Mouse (Mus musculus): ENCODE measurements at regions not wholly inside any gene's neighbourhood (a gene's known extent, or its start where the extent isn't known, plus 50 kb on each side); places are given as distances from the start of the nearest gene placed in this dataset.

DNA sequence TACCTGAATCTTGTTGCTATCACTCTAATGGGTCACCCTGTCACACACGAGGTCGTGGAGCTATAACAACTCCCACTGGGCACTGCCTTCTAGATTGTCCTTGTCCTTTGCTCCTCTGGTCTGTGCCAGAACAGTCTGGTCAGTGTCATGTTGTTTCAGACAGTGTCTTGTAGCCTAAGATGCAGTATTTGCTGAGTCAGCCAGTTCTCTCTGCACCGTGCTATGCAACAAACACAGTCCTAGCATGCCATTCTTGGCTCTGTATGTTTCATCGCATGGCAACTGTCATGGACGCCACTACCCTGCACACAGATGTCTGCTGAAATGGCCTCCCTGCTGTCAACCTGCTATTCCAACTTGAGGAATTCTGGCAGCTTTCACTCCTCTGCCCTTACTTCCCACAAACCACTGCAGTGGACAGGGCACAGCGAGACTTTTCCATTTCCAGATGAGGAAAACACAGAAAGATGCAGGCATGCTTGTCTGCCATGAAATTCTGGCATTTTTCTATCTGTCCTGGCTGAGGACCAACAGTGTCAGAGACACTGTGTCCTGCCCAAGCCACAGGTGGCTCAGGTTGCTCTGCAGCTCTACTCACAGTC, 117.3 kb upstream of the Slc22a23 start:
- no peak for DNase-seq

- DNase-seq = no peak
Measured at GRCm38 (mm10) chr13:34460969-34461368, 116.0 kb upstream of the Slc22a23 start.

GRCm38 (mm10) chr13:34456051-34456450, 111.1 kb upstream of the Slc22a23 start:
- no peak for DNase-seq

- DNase-seq = no peak
Measured at GRCm38 (mm10) chr13:34446806-34447205, 101.8 kb upstream of the Slc22a23 start.

- no peak for DNase-seq
Measured at GRCm38 (mm10) chr13:34446327-34446726, 101.3 kb upstream of the Slc22a23 start.

DNA sequence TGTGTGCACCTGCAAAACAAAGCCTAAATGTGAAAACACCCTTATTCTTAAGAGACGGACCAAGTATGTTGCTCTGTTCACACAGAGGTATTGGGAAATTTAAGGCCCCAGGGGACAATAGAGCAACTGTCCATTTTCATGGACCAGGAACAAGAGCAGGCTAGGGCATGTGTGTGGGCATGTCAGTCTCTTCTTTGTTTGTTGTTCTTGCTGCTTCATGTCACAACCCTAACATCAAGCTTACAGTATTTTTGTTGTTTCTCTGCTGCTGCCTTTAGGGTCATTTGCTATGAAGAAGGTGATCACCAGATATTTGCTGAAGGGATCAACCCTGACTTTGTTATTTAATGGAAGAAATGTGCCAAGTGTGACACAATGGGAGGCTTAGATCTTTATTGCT, 96.4 kb upstream of the Slc22a23 start:
- DNase-seq = no peak

- DNase-seq = no peak
Measured at GRCm38 (mm10) chr13:34427527-34427926, 82.5 kb upstream of the Slc22a23 start.

DNA sequence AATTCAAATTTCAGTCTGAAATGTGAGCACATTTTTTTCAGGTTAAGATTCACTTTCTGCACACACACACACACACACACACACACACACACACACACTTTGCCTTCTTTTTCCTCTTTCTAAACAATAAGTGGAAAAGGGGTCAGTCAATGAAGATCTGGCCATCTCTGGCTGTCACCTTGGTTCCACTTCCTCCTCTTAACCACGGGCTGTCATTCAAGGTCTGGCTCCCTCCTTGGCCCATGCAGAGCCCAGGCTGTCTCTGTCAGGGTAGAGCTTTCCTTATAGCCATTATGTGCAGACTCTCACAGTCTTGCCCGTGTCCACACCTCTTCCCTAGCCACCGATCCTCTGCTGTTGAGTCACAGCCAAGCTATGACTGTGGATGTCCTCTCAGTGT, 79.9 kb upstream of the Slc22a23 start:
- DNase-seq = no peak

DNA sequence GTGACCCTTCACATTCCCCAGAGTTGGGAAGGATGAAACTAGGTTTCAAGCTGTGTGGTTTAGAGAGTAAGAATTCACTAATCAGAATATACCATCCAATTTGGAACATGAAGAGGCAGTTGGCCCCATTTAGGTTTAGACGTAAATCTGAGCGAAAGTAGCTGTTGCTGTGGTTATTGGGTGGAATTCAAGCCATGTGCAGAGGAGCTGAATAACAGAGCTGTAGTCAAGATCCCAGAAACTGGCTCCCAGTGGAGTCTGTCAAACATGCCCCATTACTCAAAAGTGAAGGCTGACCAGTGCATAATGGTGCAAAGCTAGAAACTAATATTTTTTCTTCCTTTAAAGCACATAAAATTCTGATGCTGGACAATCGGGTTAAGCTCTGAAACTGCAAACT, 76.7 kb upstream of the Slc22a23 start:
- no peak for DNase-seq

DNA sequence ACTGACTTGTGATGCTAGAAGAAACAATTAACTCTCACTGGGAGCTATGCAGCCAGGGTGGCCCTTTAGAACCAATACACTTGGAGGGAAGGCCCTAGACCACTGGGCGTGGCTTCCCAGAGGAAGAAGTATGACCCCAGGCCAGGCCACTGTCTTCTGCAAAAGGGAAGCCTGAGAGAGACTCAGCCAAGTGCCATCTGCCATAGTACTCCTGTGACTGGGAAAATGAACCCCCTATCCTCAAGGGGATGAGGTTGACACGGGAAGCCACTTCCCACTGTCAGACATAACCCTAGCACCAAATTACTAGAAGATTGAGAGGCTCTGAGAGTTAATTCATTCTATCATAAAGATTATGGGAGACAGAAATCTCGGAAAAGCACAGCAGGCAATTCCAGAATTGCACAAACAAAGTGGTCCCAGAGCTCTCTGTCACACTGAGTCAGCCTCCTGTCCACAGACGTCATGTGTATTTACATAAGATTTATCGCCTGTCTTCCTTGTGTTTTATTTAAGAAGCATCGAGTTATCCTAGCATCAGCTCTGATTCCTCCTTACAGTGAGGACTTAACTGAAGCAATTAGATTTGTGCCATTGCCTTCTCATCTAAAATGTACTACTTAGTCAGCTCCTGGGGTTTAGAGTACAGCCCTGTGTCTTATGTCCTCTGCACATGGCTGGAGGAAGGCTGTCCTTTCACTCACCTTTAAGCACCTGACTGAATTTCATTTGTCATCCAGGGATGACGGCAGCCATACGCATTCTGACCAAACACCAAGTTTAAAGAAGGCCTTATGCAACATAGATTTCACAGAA, 75.6 kb upstream of the Slc22a23 start:
- no peak for DNase-seq

GRCm38 (mm10) chr13:34419061-34419460, 74.1 kb upstream of the Slc22a23 start:
- DNase-seq = no peak

- DNase-seq = no peak
Measured at GRCm38 (mm10) chr13:34416603-34417002, 71.6 kb upstream of the Slc22a23 start.

GRCm38 (mm10) chr13:34414533-34414932, 69.6 kb upstream of the Slc22a23 start:
- DNase-seq = no peak

DNA sequence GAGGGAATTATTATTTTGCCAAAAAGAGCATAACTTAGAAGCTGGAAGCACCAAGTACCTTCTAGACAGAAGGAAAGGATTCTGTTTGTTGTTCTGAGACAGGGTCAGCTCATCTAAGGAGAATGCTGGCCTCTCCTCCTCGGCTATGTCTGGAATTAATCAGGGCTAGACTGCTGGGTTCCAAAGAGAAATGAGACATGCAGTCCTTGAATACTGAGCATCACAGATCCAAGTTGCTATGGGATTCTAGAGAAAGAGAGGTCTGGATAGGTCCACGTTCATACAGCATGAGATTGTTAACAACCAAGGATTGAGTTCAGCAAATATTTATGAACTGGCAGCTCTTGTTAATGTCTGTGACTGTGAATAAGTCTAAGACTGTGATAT, 63.7 kb upstream of the Slc22a23 start:
- DNase-seq = no peak

DNA sequence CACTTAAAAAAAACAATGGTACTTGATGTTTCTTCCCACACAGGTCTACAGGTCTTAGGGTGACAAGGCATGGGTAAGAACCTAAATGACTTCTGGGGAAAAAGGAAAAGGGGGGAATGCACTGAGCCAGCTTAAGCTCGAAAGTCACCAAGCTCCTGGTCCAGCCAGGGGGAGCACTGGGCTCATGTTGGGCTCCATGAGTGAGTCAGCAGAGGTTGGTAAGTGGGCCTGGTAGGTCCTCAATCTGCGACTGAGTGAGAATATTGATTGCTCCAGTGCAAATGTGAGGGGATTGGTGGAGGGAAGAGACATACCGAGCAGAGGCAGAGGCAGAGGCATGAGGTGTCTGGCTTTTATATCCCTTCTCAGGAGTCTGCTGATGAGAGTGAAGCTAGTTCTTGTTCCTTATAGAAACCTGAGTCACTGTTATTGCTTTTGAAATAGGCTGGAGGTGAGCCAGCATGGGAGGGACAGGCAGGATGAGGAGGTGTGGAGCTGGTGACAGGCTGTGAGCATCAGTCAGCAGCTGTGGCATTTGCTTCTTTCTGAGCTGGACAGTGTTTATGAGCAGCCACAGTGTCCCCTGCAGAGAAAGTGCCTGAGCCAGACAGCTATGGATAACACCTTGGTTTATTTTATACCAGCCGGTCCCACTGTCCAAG, 63.2 kb upstream of the Slc22a23 start:
- peak in 1 of 2 experiments; percentile 6 for DNase-seq

DNA sequence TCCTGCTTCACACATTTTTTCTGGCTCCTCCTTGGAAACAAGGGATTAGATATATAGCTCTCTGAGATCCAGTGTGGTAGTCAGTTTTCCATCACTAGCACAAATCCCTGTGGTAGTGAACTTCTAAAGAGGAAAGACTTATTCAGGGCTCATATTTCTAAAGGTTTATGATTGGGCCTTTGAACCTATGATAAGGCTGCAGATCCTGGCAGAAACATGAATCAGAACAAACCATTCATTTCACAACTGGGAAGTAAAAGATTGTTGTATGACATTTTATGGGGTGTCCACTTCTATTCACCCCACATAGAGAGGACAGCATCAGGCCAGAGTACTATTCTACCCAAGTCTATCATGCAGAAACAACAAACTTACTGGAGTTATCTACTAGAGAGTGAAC, 61.3 kb upstream of the Slc22a23 start:
- DNase-seq = no peak

DNA sequence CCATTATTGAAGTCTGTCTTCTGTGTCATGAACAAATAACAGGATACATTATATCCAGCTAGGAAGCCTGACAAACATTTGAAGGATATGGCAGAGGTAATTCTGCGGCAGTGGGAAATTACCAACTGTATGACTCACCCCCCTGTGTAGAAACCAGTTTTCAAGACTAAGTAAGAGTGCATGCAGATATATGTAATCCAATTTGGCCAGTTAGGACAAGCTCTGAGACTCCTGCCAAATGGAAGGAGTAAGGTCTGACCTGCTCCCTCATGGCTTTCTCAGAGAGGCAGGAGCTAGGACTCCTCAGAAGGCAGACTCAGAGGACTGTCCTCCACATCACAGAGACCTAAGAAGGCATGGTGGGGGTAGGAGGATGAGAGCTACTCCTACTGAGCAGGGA, 57.6 kb upstream of the Slc22a23 start:
- DNase-seq = no peak

DNA sequence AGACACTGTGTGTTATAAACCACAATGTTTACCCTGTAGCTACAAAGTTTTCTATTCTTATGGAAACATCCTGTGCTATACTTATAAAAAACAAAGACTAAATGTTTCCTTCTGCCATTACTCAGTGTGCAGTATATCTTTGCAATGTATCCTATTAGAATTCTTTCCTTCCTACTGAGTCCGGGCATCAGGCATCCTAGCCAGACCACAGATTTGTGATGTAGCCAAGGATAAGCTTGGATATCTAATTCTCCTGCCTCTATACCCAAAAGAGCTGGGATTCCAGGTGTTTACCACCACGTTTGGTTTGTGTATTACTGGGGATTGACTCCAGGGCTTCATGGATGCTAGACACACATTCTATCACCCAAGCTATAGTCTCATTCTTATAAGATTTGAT, 56.0 kb upstream of the Slc22a23 start:
- no peak for DNase-seq

- no peak for DNase-seq
Measured at GRCm38 (mm10) chr13:34398847-34399246, 53.9 kb upstream of the Slc22a23 start.

DNA sequence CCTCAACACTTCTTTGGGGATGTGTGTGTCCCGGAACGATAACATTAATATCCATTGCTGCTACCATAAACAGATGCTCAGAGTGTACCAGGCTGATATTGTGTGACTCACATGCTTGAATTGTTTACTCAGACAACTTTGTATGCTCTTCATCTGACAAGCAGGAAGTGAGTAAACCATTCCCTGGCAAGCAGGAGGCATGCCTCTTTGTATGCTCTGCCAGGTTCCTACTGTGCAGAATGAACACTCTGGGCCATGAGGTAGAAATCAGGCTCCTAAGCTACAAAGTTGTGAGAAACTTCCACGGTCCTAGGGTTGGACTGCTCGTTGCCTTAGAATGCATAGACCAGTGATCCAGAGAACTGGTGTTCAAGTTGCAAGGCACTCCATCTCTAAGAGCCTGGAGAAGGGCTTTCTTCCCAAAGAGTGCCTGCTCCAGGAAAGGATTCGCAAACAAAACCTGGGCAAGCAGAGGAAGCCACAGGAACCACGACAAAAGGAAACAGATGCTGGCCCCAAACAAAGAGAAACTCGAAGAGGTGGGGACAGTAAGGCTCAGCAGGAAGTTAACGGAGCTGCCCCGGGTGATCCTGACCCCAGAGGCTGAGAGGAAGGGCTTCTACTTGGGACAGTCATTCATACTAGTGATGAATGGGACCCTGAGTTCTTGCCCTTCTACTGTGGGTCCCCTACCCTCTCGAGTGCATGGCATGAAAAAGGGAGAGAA, 53.2 kb upstream of the Slc22a23 start:
- DNase-seq = peak in 1 of 2 experiments; percentile 44

DNA sequence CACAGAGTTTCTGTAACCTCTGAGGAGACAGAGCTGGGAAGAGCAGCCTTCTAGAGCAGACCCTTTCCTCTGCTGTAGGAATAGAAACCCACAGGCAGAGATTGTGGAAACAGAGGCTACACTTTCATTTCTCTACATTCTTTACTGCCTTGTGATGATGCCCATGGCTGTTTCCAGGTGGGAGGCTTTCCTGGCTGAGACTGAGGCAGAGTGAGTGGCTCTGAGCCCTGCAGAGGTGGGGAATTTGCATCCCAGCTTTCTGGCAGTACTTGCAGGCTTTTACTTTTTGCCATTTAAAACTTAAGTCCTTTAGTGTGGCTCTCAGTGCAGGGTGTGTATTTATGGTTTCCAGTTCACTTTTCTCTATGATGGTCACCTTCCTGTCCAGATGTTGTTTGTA, 50.5 kb upstream of the Slc22a23 start:
- DNase-seq = no peak

- DNase-seq = no peak
Measured at GRCm38 (mm10) chr13:34395010-34395409, 50.0 kb upstream of the Slc22a23 start.
